Mouse (Mus musculus): ENCODE measurements around the gene Insrr. TPM values are rescaled to one million over a fixed set of nuclear protein-coding genes. Genes with fewer than 3 reads are reported as not detected.

Insrr gene
- polyA plus RNA-seq, 1 experiment: 0.25 TPM

DNA sequence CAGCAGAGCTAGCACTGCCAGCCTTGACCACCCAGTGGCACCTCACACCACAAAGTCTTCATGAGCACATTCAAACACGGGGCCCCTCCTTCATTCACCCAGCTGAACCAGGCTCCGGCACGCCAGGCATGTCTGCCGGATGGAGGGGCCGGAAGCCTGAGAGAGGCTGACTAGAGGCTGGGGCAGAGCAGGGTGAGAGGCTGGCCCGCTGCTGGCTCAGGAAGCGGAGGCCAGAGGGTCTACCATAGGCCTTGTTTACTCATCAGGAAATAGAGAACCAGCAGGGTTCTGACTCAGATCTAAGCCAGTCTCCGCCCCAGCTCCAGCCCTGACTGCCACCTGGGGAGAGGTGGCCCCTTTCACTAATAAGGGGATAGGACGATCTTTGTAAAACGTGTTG is 31.7 kb upstream of the Insrr start:
- no peaks in the 10 kb centered on the region for H3K36me3 ChIP-seq (ENCODE audit: control insufficient read depth, insufficient read depth, low read length)
- H3K27me3 ChIP-seq (ENCODE audit: control insufficient read depth, insufficient read depth, low read length): no peaks in the 10 kb centered on the region
- H3K4me3 ChIP-seq (ENCODE audit: extremely low read depth, insufficient read depth, insufficient read length): peak overlapping the region; percentile 31; the same call in 1 of the 2 replicates
- peaks cover 23% of the 10 kb centered on the region; the same call in 1 of the 2 replicates for H3K4me1 ChIP-seq (ENCODE audit: control insufficient read depth, insufficient read depth, insufficient read length)
- 3% methylated on average over 10 of the region's 10 CpGs for WGBS
- H3K27ac ChIP-seq (ENCODE audit: insufficient read depth, low read length): peak overlapping the region; percentile 80
- TF ChIP-seq CTCF (IDR thresholded peaks at IDR 0.05; ENCODE audit: extremely low read depth, insufficient read depth, insufficient read length, insufficient replicate concordance): no peak
- no peak for TF ChIP-seq POLR2A (IDR thresholded peaks at IDR 0.05; ENCODE audit: low read depth, low read length)
- peak in 1 of 2 experiments; percentile 77 for DNase-seq (ENCODE audit: low read depth in 1 of 2, low spot score in 2 of 2)

DNA sequence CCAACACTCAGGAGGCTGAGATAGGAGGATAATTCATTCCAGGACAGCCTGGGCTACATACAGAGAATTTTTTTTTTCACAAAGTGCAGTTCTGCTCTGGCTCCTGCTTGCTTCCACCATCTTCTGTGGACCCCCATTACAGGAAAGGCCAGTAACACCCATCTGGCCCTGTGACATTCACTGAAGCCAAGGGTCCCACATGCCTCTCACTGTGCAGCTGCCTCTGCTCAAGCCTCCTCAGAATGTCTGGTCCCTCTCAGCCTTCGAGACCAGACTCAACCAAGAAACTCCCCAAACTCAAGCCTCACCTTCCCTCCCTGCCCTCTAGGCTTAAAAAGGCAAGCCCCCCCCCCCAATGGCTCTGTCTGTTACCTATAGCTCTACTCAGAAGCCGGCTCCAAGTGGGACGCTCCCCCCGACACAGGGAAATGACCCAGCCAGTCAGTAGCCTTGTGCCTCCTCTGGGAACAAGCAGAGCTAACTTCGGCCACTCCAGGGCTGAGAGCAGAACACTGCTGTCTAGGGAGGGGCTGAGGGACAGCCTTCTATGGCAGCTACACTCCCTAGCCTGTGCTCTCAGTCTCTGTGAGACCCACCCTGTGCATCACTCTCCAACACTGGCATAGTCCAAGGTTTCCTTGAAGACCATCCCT is 31.0 kb upstream of the Insrr start:
- Histone ChIP-seq H3K4me1 (ENCODE audit: control insufficient read depth, insufficient read depth, insufficient read length) (peaks cover 23% of the 10 kb centered on the region; the same call in 1 of the 2 replicates), H3K27me3 (ENCODE audit: control insufficient read depth, insufficient read depth, low read length) (no peaks in the 10 kb centered on the region), H3K4me3 (ENCODE audit: extremely low read depth, insufficient read depth, insufficient read length) (no peak overlapping the region), H3K36me3 (ENCODE audit: control insufficient read depth, insufficient read depth, low read length) (no peaks in the 10 kb centered on the region), H3K27ac (ENCODE audit: insufficient read depth, low read length) (peak overlapping the region; percentile 80)
- no peak for TF ChIP-seq POLR2A (IDR thresholded peaks at IDR 0.05; ENCODE audit: low read depth, low read length)
- no peak for TF ChIP-seq CTCF (IDR thresholded peaks at IDR 0.05; ENCODE audit: extremely low read depth, insufficient read depth, insufficient read length, insufficient replicate concordance)
- 76% methylated on average over 5 of the region's 5 CpGs for WGBS
- no peak for DNase-seq (ENCODE audit: low read depth in 1 of 2, low spot score in 2 of 2)

DNA sequence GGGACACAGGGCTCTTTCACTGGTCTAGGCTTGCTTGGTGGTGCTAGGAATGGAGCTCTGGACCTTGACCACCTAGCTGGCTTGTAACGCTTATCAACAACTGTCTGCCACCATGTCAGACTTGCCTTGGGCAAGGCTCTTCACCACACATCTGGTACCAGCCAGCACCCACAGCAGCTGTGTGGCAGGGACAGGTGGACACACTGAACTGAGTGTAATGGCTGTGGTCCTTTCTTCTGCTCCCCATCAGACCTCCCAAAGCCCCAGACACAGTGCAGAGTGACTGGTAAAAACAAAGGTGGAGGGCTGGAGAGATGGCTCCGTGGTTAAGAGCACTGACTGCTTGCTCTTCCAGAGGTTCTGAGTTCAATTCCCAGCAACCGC is 30.5 kb upstream of the Insrr start:
- Histone ChIP-seq H3K27ac (ENCODE audit: insufficient read depth, low read length) (peak overlapping the region; percentile 80), H3K4me3 (ENCODE audit: extremely low read depth, insufficient read depth, insufficient read length) (no peak overlapping the region), H3K36me3 (ENCODE audit: control insufficient read depth, insufficient read depth, low read length) (no peaks in the 10 kb centered on the region), H3K27me3 (ENCODE audit: control insufficient read depth, insufficient read depth, low read length) (no peaks in the 10 kb centered on the region), H3K4me1 (ENCODE audit: control insufficient read depth, insufficient read depth, insufficient read length) (peaks cover 23% of the 10 kb centered on the region; the same call in 1 of the 2 replicates)
- 75% methylated on average over 3 of the region's 3 CpGs for WGBS
- TF ChIP-seq CTCF (IDR thresholded peaks at IDR 0.05; ENCODE audit: extremely low read depth, insufficient read depth, insufficient read length, insufficient replicate concordance): no peak
- no peak for TF ChIP-seq POLR2A (IDR thresholded peaks at IDR 0.05; ENCODE audit: low read depth, low read length)
- no peak for DNase-seq (ENCODE audit: low read depth in 1 of 2, low spot score in 2 of 2)

DNA sequence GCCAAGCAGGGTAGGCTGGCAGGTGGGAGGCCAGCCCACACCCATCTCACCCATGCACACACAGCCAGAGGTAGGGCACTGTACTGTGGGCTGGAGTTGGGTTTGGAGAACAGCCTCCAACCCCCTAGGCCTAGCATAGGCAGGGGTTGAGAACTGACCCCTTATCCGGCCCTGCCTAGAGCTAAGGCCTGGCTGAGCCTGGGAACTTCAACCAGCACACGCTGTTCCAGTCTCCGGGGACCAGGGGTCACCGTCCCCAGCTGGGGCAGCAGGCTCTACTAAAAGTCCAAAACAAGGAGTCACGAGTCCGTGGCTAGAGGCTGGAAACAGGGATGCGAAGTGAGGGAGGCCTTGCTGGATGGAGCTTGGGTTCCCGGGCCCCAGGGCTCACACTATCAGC is 29.0 kb upstream of the Insrr start:
- H3K27ac ChIP-seq (ENCODE audit: insufficient read depth, low read length): peak overlapping the region; percentile 80
- H3K4me1 ChIP-seq (ENCODE audit: control insufficient read depth, insufficient read depth, insufficient read length): peaks cover 23% of the 10 kb centered on the region; the same call in 1 of the 2 replicates
- TF ChIP-seq CTCF (IDR thresholded peaks at IDR 0.05; ENCODE audit: extremely low read depth, insufficient read depth, insufficient read length, insufficient replicate concordance) (no peak), POLR2A (IDR thresholded peaks at IDR 0.05; ENCODE audit: low read depth, low read length) (no peak)
- peak overlapping the region; percentile 70; the same call in 1 of the 2 replicates for H3K4me3 ChIP-seq (ENCODE audit: extremely low read depth, insufficient read depth, insufficient read length)
- H3K27me3 ChIP-seq (ENCODE audit: control insufficient read depth, insufficient read depth, low read length): no peaks in the 10 kb centered on the region
- WGBS: 34% methylated on average over 8 of the region's 8 CpGs
- no peak for DNase-seq (ENCODE audit: low read depth in 1 of 2, low spot score in 2 of 2)
- H3K36me3 ChIP-seq (ENCODE audit: control insufficient read depth, insufficient read depth, low read length): no peaks in the 10 kb centered on the region

DNA sequence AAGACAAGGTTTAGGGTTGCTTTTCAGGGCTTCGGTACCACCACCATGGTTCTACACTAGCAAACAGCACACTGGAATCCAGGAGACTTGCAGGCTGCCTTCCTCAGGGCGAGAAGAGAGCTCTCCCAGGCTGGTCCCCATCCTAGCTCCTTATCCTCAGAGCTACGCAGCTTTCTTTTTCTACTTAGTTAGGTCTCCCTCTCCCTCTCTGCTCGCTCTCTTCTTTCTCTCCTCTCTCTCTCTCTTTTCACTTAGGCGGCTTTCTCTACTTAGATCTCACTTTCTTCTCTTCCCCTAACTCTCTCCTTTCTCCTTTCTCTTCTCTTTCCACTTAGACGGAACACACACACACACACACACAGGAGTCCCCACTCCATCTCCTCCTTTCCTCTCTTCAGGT is 28.3 kb upstream of the Insrr start:
- whole genome bisulfite sequencing: 25% methylated on average over 6 of the region's 6 CpGs
- no peaks in the 10 kb centered on the region for H3K27me3 ChIP-seq (ENCODE audit: control insufficient read depth, insufficient read depth, low read length)
- no peak for DNase-seq (ENCODE audit: low read depth in 1 of 2, low spot score in 2 of 2)
- peak overlapping the region; percentile 80 for H3K27ac ChIP-seq (ENCODE audit: insufficient read depth, low read length)
- H3K36me3 ChIP-seq (ENCODE audit: control insufficient read depth, insufficient read depth, low read length): no peaks in the 10 kb centered on the region
- no peak for TF ChIP-seq CTCF (IDR thresholded peaks at IDR 0.05; ENCODE audit: extremely low read depth, insufficient read depth, insufficient read length, insufficient replicate concordance)
- no peak for TF ChIP-seq POLR2A (IDR thresholded peaks at IDR 0.05; ENCODE audit: low read depth, low read length)
- H3K4me3 ChIP-seq (ENCODE audit: extremely low read depth, insufficient read depth, insufficient read length): peak overlapping the region; percentile 70
- peaks cover 23% of the 10 kb centered on the region; the same call in 1 of the 2 replicates for H3K4me1 ChIP-seq (ENCODE audit: control insufficient read depth, insufficient read depth, insufficient read length)

DNA sequence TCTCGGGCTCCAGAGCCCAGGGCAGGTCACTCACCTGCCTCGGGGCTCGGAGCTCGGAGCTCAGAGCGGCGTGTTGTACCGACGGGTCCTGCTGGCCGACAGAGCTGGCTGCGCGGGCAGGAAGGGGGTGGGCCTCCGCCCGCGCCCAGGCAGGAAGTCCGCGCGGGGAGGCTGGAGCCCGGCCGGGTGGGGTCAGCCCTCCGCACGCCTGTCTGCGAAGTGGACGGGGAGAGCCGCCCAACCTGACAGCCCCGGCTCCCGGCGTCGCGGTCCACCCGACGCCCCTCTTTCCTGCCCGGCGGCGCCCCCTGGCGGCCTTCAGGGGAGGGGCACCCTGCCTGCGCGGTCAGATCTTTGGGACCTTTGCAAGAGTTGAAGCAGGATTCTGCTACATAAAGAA is 27.9 kb upstream of the Insrr start:
- DNase-seq (ENCODE audit: low read depth in 1 of 2, low spot score in 2 of 2): peak; percentile 43 to 76
- peak overlapping the region; percentile 70 for H3K4me3 ChIP-seq (ENCODE audit: extremely low read depth, insufficient read depth, insufficient read length)
- H3K4me1 ChIP-seq (ENCODE audit: control insufficient read depth, insufficient read depth, insufficient read length): peaks cover 23% of the 10 kb centered on the region; the same call in 1 of the 2 replicates
- WGBS: under 1% methylated on average over 37 of the region's 37 CpGs
- peak overlapping the region; percentile 80 for H3K27ac ChIP-seq (ENCODE audit: insufficient read depth, low read length)
- TF ChIP-seq CTCF (IDR thresholded peaks at IDR 0.05; ENCODE audit: extremely low read depth, insufficient read depth, insufficient read length, insufficient replicate concordance) (peak; percentile 93), POLR2A (IDR thresholded peaks at IDR 0.05; ENCODE audit: low read depth, low read length) (peak; percentile 35; the same call in 1 of the 2 replicates)
- no peaks in the 10 kb centered on the region for H3K27me3 ChIP-seq (ENCODE audit: control insufficient read depth, insufficient read depth, low read length)
- H3K36me3 ChIP-seq (ENCODE audit: control insufficient read depth, insufficient read depth, low read length): no peaks in the 10 kb centered on the region

DNA sequence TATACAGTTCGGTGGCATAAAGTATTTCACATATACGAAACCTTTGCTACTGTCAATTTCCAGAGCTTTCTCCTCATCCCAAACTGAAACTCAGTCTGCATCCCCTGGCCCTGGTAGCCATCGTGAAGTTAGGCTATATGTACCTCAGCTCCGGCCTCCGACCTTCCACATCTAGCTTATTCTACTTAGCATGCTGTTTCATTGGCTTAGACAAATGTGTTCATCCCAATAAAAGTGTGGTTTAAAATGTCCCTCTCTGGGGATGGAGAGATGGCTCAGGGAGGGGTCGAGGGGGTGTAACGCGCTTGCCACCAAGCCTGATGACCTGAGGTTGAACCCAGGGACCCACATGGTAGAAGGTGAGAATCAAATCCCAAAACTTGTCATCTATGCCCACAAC is 27.2 kb upstream of the Insrr start:
- peaks cover 23% of the 10 kb centered on the region; the same call in 1 of the 2 replicates for H3K4me1 ChIP-seq (ENCODE audit: control insufficient read depth, insufficient read depth, insufficient read length)

More for the DNA sequence above, 27.2 kb upstream of the Insrr start:
- H3K4me3 ChIP-seq (ENCODE audit: extremely low read depth, insufficient read depth, insufficient read length): no peak overlapping the region
- TF ChIP-seq CTCF (IDR thresholded peaks at IDR 0.05; ENCODE audit: extremely low read depth, insufficient read depth, insufficient read length, insufficient replicate concordance): no peak
- no peak for TF ChIP-seq POLR2A (IDR thresholded peaks at IDR 0.05; ENCODE audit: low read depth, low read length)
- no peaks in the 10 kb centered on the region for H3K36me3 ChIP-seq (ENCODE audit: control insufficient read depth, insufficient read depth, low read length)
- no peak overlapping the region for H3K27ac ChIP-seq (ENCODE audit: insufficient read depth, low read length)
- WGBS: 77% methylated on average over 8 of the region's 8 CpGs
- no peaks in the 10 kb centered on the region for H3K27me3 ChIP-seq (ENCODE audit: control insufficient read depth, insufficient read depth, low read length)
- no peak for DNase-seq (ENCODE audit: low read depth in 1 of 2, low spot score in 2 of 2)
